Mouse (Mus musculus): ENCODE results near the gene Lpar5. TPM values are rescaled to one million over a fixed set of nuclear protein-coding genes. Genes with fewer than 3 reads are reported as not detected.

Gene Lpar5
- polyA plus RNA-seq, 1 experiment = 223 TPM

DNA sequence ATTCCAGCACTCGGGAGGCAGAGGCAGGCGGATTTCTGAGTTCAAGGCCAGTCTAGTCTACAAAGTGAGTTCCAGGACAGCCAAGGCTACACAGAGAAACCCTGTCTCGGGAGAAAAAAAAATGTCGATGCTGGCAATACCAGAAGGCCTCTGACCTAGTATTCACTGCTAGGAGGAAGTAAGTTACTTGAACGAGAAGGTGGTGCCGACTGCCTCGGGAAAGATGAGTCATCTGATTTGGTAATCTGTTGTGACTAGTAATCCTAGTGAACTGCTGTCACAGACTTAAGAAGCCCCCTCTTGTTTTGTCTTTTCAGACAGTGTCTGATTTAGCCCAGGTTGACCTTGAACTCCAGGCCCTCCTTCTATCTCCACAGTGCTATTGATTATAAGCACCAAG is 26.7 kb upstream of the Lpar5 start:
- Histone ChIP-seq H3K4me3 (ENCODE audit: low read depth, low read length) (no peak overlapping the region), H3K4me1 (ENCODE audit: control insufficient read depth, insufficient read depth, insufficient read length, low read length) (peaks cover 4% of the 10 kb centered on the region; the same call in 1 of the 2 replicates), H3K36me3 (ENCODE audit: control insufficient read depth, insufficient read depth, low read length) (peaks cover 20% of the 10 kb centered on the region), H3K27me3 (ENCODE audit: control insufficient read depth, insufficient read depth, low read length) (no peaks in the 10 kb centered on the region), H3K27ac (ENCODE audit: insufficient read depth, low read depth, low read length) (peak overlapping the region; percentile 71)
- 29% methylated on average over 7 of the region's 7 CpGs for WGBS
- TF ChIP-seq CTCF (IDR thresholded peaks at IDR 0.05; ENCODE audit: extremely low read depth, insufficient read length, insufficient replicate concordance, low read depth, low read length) (no peak), POLR2A (IDR thresholded peaks at IDR 0.05; ENCODE audit: low read depth, low read length) (no peak)

DNA sequence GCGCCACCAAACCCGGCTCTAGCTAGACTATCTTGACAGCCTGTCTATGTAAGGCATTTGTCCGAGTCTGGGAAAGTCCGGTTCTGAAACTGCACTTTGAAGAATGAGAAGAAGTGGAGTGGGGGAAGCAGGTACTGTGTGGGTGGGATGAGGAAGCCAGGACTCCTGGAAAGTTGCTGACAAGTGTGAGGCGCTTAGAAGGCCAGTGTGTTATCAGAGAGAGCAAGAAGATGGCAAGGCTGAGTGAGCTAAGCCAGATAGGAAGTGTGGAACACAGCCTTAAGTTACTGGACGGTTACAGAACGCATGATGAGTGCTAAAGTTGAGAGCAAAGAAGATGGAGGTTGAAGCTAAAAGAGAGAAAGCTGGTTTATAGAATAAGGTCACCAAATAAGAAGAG is 25.6 kb upstream of the Lpar5 start:
- Histone ChIP-seq H3K27ac (ENCODE audit: insufficient read depth, low read depth, low read length) (no peak overlapping the region), H3K4me3 (ENCODE audit: low read depth, low read length) (no peak overlapping the region), H3K36me3 (ENCODE audit: control insufficient read depth, insufficient read depth, low read length) (peaks cover 20% of the 10 kb centered on the region), H3K27me3 (ENCODE audit: control insufficient read depth, insufficient read depth, low read length) (no peaks in the 10 kb centered on the region), H3K4me1 (ENCODE audit: control insufficient read depth, insufficient read depth, insufficient read length, low read length) (peaks cover 4% of the 10 kb centered on the region; the same call in 1 of the 2 replicates)
- TF ChIP-seq POLR2A (IDR thresholded peaks at IDR 0.05; ENCODE audit: low read depth, low read length) (no peak), CTCF (IDR thresholded peaks at IDR 0.05; ENCODE audit: extremely low read depth, insufficient read length, insufficient replicate concordance, low read depth, low read length) (no peak)
- WGBS = 87% methylated on average over 7 of the region's 7 CpGs

DNA sequence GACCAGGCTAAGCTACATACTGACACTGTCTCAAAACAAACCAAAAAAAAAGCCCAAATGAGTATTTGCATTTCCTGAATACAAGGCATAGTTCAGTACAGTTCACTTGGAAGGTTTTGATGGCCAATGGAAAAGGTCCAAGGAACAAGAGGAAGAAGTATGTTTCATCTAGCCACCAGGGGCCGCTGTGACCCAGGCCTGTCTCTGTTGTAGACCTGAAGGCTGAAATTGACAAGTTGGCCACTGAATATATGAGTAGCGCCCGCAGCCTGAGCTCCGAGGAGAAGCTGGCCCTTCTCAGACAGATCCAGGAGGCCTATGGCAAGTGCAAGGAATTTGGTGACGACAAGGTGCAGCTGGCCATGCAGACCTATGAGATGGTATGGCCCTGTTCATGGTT is 21.0 kb upstream of the Lpar5 start:
- no peak overlapping the region for H3K4me3 ChIP-seq (ENCODE audit: low read depth, low read length)
- peaks cover 55% of the 10 kb centered on the region for H3K36me3 ChIP-seq (ENCODE audit: control insufficient read depth, insufficient read depth, low read length)
- 20% methylated on average over 5 of the region's 5 CpGs for WGBS
- H3K4me1 ChIP-seq (ENCODE audit: control insufficient read depth, insufficient read depth, insufficient read length, low read length) = no peaks in the 10 kb centered on the region
- H3K27ac ChIP-seq (ENCODE audit: insufficient read depth, low read depth, low read length) = no peak overlapping the region
- TF ChIP-seq CTCF (IDR thresholded peaks at IDR 0.05; ENCODE audit: extremely low read depth, insufficient read length, insufficient replicate concordance, low read depth, low read length) (peak; percentile 91; the same call in 1 of the 2 replicates), POLR2A (IDR thresholded peaks at IDR 0.05; ENCODE audit: low read depth, low read length) (no peak; the same call in 1 of the 2 replicates)
- no peaks in the 10 kb centered on the region for H3K27me3 ChIP-seq (ENCODE audit: control insufficient read depth, insufficient read depth, low read length)

DNA sequence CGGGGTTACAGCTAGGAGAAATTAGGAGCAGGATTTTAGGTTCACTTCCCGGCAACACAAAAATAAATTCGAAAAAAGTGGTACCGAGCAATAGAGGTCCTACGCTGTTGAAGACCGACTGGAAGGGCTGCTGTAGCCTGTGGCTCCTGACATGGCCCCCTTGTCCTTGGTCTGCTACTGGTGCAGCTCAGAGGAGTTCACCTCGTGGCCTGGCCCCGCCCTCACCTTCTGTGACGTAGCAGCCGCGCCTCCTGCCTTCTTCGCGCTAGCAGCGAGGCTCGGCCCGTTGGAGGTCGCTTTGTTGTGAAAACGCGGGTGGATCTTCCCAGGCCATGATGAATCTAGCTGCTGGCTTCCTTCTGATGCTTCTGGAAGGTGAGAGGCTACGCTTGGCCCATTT is 18.0 kb upstream of the Lpar5 start, which contains the start of gene Acrbp:
Gene Acrbp (plus strand): TSS at position 12 of the 400 bp plus-strand sequence.
- H3K27me3 ChIP-seq (ENCODE audit: control insufficient read depth, insufficient read depth, low read length) = no peaks in the 10 kb centered on the region
- peaks cover 57% of the 10 kb centered on the region for H3K36me3 ChIP-seq (ENCODE audit: control insufficient read depth, insufficient read depth, low read length)
- H3K27ac ChIP-seq (ENCODE audit: insufficient read depth, low read depth, low read length) = no peak within 1 kb of the TSS
- TF ChIP-seq POLR2A (IDR thresholded peaks at IDR 0.05; ENCODE audit: low read depth, low read length) = no peak
- TF ChIP-seq CTCF (IDR thresholded peaks at IDR 0.05; ENCODE audit: extremely low read depth, insufficient read length, insufficient replicate concordance, low read depth, low read length) = no peak
- no peak within 1 kb of the TSS for H3K4me3 ChIP-seq (ENCODE audit: low read depth, low read length)
- 46% methylated on average over 20 of the region's 20 CpGs for WGBS
- no peaks in the 10 kb centered on the region for H3K4me1 ChIP-seq (ENCODE audit: control insufficient read depth, insufficient read depth, insufficient read length, low read length)

DNA sequence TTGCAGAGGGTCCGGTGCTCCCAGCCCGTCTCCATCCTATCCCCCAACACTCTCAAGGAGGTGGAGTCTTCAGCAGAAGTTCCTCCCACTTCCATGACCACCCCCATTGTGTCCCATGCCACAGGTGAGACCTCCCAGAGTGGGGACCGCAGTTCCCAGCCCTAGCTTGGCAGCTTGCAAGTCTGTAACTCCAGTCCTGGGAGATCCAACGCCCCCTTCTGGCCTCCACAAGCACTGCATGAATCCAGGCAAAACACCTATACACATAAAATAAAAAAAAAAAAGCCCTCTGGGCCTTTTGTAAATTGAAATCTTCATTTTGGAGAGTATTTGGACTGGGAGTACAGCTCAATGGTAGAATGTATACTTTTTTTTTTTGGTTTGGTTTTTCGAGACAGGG is 16.5 kb upstream of the Lpar5 start:
- H3K4me3 ChIP-seq (ENCODE audit: low read depth, low read length) = no peak overlapping the region
- 75% methylated on average over 5 of the region's 5 CpGs for WGBS
- peaks cover 55% of the 10 kb centered on the region for H3K36me3 ChIP-seq (ENCODE audit: control insufficient read depth, insufficient read depth, low read length)
- H3K27ac ChIP-seq (ENCODE audit: insufficient read depth, low read depth, low read length) = no peak overlapping the region
- no peaks in the 10 kb centered on the region for H3K27me3 ChIP-seq (ENCODE audit: control insufficient read depth, insufficient read depth, low read length)
- TF ChIP-seq POLR2A (IDR thresholded peaks at IDR 0.05; ENCODE audit: low read depth, low read length) = no peak
- TF ChIP-seq CTCF (IDR thresholded peaks at IDR 0.05; ENCODE audit: extremely low read depth, insufficient read length, insufficient replicate concordance, low read depth, low read length) = peak; percentile 48; the same call in 1 of the 2 replicates
- no peaks in the 10 kb centered on the region for H3K4me1 ChIP-seq (ENCODE audit: control insufficient read depth, insufficient read depth, insufficient read length, low read length)

DNA sequence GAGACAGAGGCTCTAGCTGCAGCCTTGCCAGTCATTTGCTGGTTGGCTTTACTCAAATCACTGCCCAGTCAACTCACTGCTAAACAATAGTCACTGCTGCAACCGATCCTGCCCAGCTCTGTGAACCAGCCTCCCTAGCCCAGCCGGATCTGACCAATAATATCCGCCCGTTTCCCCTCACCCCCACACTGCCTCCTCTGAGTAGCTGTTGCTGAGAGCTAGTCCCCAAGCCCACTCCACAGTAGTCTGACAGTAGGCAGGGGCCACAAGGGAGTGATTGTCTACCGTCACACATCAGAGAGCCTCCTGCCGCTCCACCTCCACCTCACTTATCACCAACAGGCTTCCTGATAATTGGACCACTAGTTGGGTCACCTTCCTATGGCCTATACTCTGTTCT is 6.2 kb upstream of the Lpar5 start:
- no peak for TF ChIP-seq CTCF (IDR thresholded peaks at IDR 0.05; ENCODE audit: extremely low read depth, insufficient read length, insufficient replicate concordance, low read depth, low read length)
- TF ChIP-seq POLR2A (IDR thresholded peaks at IDR 0.05; ENCODE audit: low read depth, low read length) = no peak
- Histone ChIP-seq H3K4me3 (ENCODE audit: low read depth, low read length) (no peak overlapping the region), H3K36me3 (ENCODE audit: control insufficient read depth, insufficient read depth, low read length) (no peaks in the 10 kb centered on the region), H3K4me1 (ENCODE audit: control insufficient read depth, insufficient read depth, insufficient read length, low read length) (peaks cover 21% of the 10 kb centered on the region; the same call in 1 of the 2 replicates), H3K27ac (ENCODE audit: insufficient read depth, low read depth, low read length) (no peak overlapping the region), H3K27me3 (ENCODE audit: control insufficient read depth, insufficient read depth, low read length) (no peaks in the 10 kb centered on the region)
- WGBS = 76% methylated on average over 6 of the region's 6 CpGs

DNA sequence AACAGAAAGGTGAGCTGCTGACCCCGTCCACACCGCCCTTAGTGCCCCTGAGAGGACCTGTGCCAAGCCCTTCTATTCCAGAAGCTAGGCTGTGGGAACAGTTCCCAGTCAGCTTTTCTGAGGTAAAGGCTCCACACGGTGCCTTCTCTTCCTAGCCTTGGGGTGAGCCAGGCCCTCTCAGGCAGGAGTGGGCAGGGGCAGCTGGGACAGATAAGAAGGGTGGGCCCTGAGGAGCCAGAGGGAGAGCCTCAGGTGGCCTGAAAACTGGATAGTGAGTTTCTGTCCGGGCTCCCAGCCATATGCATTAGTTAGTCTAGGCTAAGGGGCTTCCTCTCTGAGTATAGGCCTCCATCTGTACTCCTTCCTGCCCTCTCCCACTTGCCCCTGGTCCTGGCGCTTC is 5.2 kb upstream of the Lpar5 start:
- Histone ChIP-seq H3K36me3 (ENCODE audit: control insufficient read depth, insufficient read depth, low read length) (no peaks in the 10 kb centered on the region), H3K4me3 (ENCODE audit: low read depth, low read length) (no peak overlapping the region), H3K27ac (ENCODE audit: insufficient read depth, low read depth, low read length) (no peak overlapping the region), H3K4me1 (ENCODE audit: control insufficient read depth, insufficient read depth, insufficient read length, low read length) (peaks cover 26% of the 10 kb centered on the region), H3K27me3 (ENCODE audit: control insufficient read depth, insufficient read depth, low read length) (no peaks in the 10 kb centered on the region)
- WGBS = 85% methylated on average over 5 of the region's 5 CpGs
- TF ChIP-seq POLR2A (IDR thresholded peaks at IDR 0.05; ENCODE audit: low read depth, low read length) (no peak), CTCF (IDR thresholded peaks at IDR 0.05; ENCODE audit: extremely low read depth, insufficient read length, insufficient replicate concordance, low read depth, low read length) (no peak)
